Mouse (Mus musculus): ENCODE data around the gene Exog.

DNA sequence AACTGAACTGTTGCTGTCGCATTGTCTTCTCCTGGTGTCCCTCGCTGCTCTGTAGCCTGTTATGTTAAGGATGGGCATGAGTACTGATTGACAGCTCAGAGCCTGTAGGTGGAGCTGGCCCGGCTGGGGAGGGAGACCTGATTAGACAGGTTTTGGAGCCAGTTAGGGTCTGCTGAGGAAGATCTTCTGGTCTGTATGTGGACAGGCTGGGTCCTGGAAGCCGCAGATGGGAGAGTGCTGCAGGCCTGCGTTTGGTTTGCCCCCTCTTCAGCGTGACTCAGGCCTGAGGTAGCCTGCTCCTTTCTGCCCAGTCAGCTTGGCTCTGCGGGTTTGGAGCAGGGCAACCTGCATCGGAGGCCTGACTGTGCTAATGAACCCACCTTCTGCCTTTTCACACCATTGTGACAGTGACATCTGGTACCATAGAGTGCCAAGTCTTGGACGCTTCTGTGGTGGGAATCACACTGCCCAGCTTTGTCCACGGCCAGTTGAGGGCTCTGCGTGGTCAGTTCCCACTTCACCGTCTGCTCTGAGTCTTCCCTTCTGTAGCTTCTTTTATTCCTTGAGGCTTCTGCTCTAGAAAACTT lies 24.8 kb upstream of the Exog start:
- TF ChIP-seq CTCF (IDR thresholded peaks at IDR 0.05) (no peak), EP300 (IDR thresholded peaks at IDR 0.05) (no peak)
